Mouse (Mus musculus) testis, adult 2 months (tissue): Measurements from ENCODE around the gene Acot9. TPM values are rescaled to one million over a fixed set of nuclear protein-coding genes. Genes with fewer than 3 reads are reported as not detected.

Experiments used
- H3K27ac ChIP-seq: fragments of 200-500 bp; 2 replicates; pipeline ENCODE4 v1.5.1; 2012; ENCODE audit warnings: low read depth, low read length; ENCODE audit not compliant: control insufficient read depth, insufficient read depth
- H3K27me3 ChIP-seq: fragments of 200-500 bp; 2 replicates; pipeline ENCODE4 v1.6.1; 2012; ENCODE audit warnings: mild to moderate bottlenecking, low read length, moderate library complexity; ENCODE audit not compliant: control insufficient read depth, insufficient read depth
- H3K36me3 ChIP-seq: fragments of 200-500 bp; 2 replicates; pipeline ENCODE4 v1.6.1; 2012; ENCODE audit warnings: mild to moderate bottlenecking, low read length; ENCODE audit not compliant: control insufficient read depth, insufficient read depth
- H3K4me1 ChIP-seq: fragments of 200-500 bp; 2 replicates; pipeline ENCODE4 v1.6.1; 2012; ENCODE audit warnings: low read length; ENCODE audit not compliant: control insufficient read depth, insufficient read depth
- H3K4me3 ChIP-seq: fragments of 200-500 bp; 2 replicates; pipeline ENCODE4 v1.5.1; 2012; ENCODE audit warnings: low read depth, mild to moderate bottlenecking, low read length, moderate library complexity, mixed read lengths; ENCODE audit not compliant: control insufficient read depth
- CTCF ChIP-seq: fragments of 200-500 bp; IDR thresholded peaks from 2 replicates; pipeline ENCODE4 v1.5.1; 2012; ENCODE audit warnings: low read depth, mild to moderate bottlenecking, inconsistent platforms, low read length, moderate library complexity; ENCODE audit not compliant: control insufficient read depth, insufficient read depth, insufficient replicate concordance
- POLR2A ChIP-seq: fragments of 200-500 bp; IDR thresholded peaks from 2 replicates; pipeline ENCODE4 v1.6.1; 2012; ENCODE audit warnings: low read depth, mild to moderate bottlenecking, inconsistent platforms, low read length, moderate library complexity; ENCODE audit not compliant: control insufficient read depth
- polyA plus RNA-seq: library from polyadenylated mRNA; depleted of rRNA; stranded (reverse); fragments of >200 nt; gene quantifications from 2 replicates; pipeline ENCODE4 v1.2.3, GENCODE M21; 2012

Acot9 gene
- polyA plus RNA-seq, 1 experiment, result 24.4 TPM

- Histone ChIP-seq H3K36me3 (no peaks in the 10 kb centered on the region), H3K27ac (no peak overlapping the region), H3K27me3 (no peaks in the 10 kb centered on the region), H3K4me3 (no peak overlapping the region), H3K4me1 (no peaks in the 10 kb centered on the region)
- TF ChIP-seq CTCF (no peak), POLR2A (no peak)
Observed at GRCm38 (mm10) chrX:155278483-155278882, 16.2 kb downstream of the Acot9 start.

GRCm38 (mm10) chrX:155280427-155281044 is 18.3 kb downstream of the Acot9 start:
- H3K27ac ChIP-seq, result no peak overlapping the region
- no peak for TF ChIP-seq CTCF
- no peak for TF ChIP-seq POLR2A
- H3K36me3 ChIP-seq, result no peaks in the 10 kb centered on the region
- H3K4me3 ChIP-seq, result no peak overlapping the region
- H3K27me3 ChIP-seq, result no peaks in the 10 kb centered on the region
- H3K4me1 ChIP-seq, result no peaks in the 10 kb centered on the region

GRCm38 (mm10) chrX:155306390-155306789 is 44.1 kb downstream of the Acot9 start:
- TF ChIP-seq POLR2A (no peak), CTCF (no peak)
- no peaks in the 10 kb centered on the region for H3K4me1 ChIP-seq
- H3K27ac ChIP-seq, result peak overlapping the region; percentile 78

GRCm38 (mm10) chrX:155318005-155318404 is 55.8 kb downstream of the Acot9 start:
- no peak overlapping the region for H3K27ac ChIP-seq
- no peaks in the 10 kb centered on the region for H3K4me1 ChIP-seq
- H3K27me3 ChIP-seq, result no peaks in the 10 kb centered on the region
- H3K36me3 ChIP-seq, result no peaks in the 10 kb centered on the region
- no peak overlapping the region for H3K4me3 ChIP-seq
- TF ChIP-seq CTCF, result no peak
- no peak for TF ChIP-seq POLR2A

More at GRCm38 (mm10) chrX:155306390-155306789, 44.1 kb downstream of the Acot9 start:
- Histone ChIP-seq H3K4me3 (no peak overlapping the region), H3K27me3 (no peaks in the 10 kb centered on the region), H3K36me3 (no peaks in the 10 kb centered on the region)

- H3K27me3 ChIP-seq, result no peaks in the 10 kb centered on the region
- peak overlapping the region; percentile 89 for H3K4me3 ChIP-seq
- no peaks in the 10 kb centered on the region for H3K4me1 ChIP-seq
- H3K36me3 ChIP-seq, result no peaks in the 10 kb centered on the region
- H3K27ac ChIP-seq, result peak overlapping the region; percentile 68; the same call in 1 of the 2 replicates
- no peak for TF ChIP-seq POLR2A
- no peak for TF ChIP-seq CTCF
Observed at GRCm38 (mm10) chrX:155337567-155337904, 75.3 kb downstream of the Acot9 start.

GRCm38 (mm10) chrX:155337905-155338721 is 75.9 kb downstream of the Acot9 start:
- H3K27me3 ChIP-seq, result no peaks in the 10 kb centered on the region
- H3K4me3 ChIP-seq, result peak overlapping the region; percentile 89
- H3K27ac ChIP-seq, result peak overlapping the region; percentile 68
- no peak for TF ChIP-seq CTCF
- TF ChIP-seq POLR2A, result peak; percentile 73
- no peaks in the 10 kb centered on the region for H3K4me1 ChIP-seq
- H3K36me3 ChIP-seq, result no peaks in the 10 kb centered on the region

- Histone ChIP-seq H3K36me3 (no peaks in the 10 kb centered on the region), H3K27me3 (no peaks in the 10 kb centered on the region), H3K27ac (peak within 1 kb of the TSS; percentile 81), H3K4me3 (peak within 1 kb of the TSS; percentile 87), H3K4me1 (no peaks in the 10 kb centered on the region)
- peak; percentile 40; the same call in 1 of the 2 replicates for TF ChIP-seq POLR2A
- TF ChIP-seq CTCF, result no peak
Observed at GRCm38 (mm10) chrX:155340654-155341053, 78.4 kb downstream of the Acot9 start, which contains the start of gene Prdx4. Prdx4 (minus strand) TSS chrX:155340754.
